Mouse (Mus musculus): ENCODE results near the gene Pdss1.

DNA sequence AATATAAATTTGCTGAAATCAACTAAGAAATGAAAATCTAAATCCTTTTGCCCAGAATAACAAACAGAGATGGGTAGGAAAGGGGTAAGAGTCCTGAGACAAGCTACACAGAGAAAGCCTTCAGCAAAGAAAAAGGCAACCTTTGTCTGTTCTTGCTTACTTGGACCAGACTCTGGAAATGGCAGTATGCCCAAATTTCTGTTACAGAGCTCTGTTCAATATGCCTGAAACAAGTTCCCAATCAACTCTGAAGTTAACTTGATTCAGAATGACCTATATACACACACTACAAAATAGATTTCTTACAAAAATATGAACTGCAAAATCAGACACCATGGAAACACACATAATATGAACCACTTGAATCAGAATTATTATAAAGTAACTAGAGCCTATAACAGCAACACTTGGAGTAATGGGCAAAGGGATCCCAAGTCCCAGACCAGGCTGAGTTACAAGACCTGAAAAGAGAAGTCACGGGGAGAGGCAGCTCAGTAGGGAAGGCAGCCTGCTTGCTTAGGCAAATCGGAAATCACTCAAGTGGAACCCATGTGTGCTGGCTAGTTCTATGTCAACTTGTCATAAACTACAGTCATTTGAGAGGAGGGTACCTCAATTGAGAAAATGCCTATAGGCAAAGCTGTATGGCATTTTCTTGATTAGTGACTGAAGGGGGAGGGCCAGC lies 90.8 kb downstream of the Pdss1 start:
- TF ChIP-seq CTCF (IDR thresholded peaks at IDR 0.05; ENCODE audit: low read depth) (no peak), EP300 (optimal IDR thresholded peaks at IDR 0.05) (no peak)

All from stomach, postnatal 0 days (tissue).